Mouse (Mus musculus) lung, embryonic 14.5 days (tissue): ENCODE data around the gene Tshz2. TPM values are rescaled to one million over a fixed set of nuclear protein-coding genes. Genes with fewer than 3 reads are reported as not detected.

Experiments
- ATAC-seq: fragments of 200-750 bp; cut with Nextera tagmentation; 2 replicates; pipeline ENCODE4 v1.8.0; 2017; ENCODE audit warnings: mild to moderate bottlenecking, moderate TSS enrichment, moderate library complexity; ENCODE audit not compliant: insufficient read depth
- DNase-seq: peaks from one replicate; pipeline ENCODE4 v3.0.0-alpha.2; 2015
- H3K27ac ChIP-seq: fragments of 300-500 bp; sonication (generic); 2 replicates; pipeline ENCODE4 v1.5.1; 2014; ENCODE audit warnings: low read depth, mild to moderate bottlenecking, moderate library complexity
- H3K27me3 ChIP-seq: fragments of 300-500 bp; sonication (generic); 2 replicates; pipeline ENCODE4 v1.6.1; 2014; ENCODE audit warnings: low read length, control low read depth; ENCODE audit not compliant: insufficient read depth
- H3K36me3 ChIP-seq: fragments of 300-500 bp; sonication (generic); 2 replicates; pipeline ENCODE4 v1.6.1; 2014; ENCODE audit warnings: control low read depth; ENCODE audit not compliant: insufficient read depth
- H3K4me1 ChIP-seq: fragments of 300-500 bp; sonication (generic); 2 replicates; pipeline ENCODE4 v1.6.1; 2014; ENCODE audit warnings: antibody characterized with exemption, control low read depth; ENCODE audit not compliant: insufficient read depth
- H3K4me2 ChIP-seq: fragments of 300-500 bp; sonication (generic); 2 replicates; pipeline ENCODE4 v1.6.1; 2014; ENCODE audit warnings: mild to moderate bottlenecking
- H3K4me3 ChIP-seq: fragments of 300-500 bp; sonication (generic); 2 replicates; pipeline ENCODE4 v1.5.1; 2014; ENCODE audit warnings: low read depth, low read length
- H3K9ac ChIP-seq: fragments of 300-500 bp; sonication (generic); 2 replicates; pipeline ENCODE4 v1.6.1; 2014
- H3K9me3 ChIP-seq: fragments of 300-500 bp; sonication (generic); 2 replicates; pipeline ENCODE4 v1.6.1; 2016; ENCODE audit warnings: low read depth, low read length, control low read depth
- CTCF ChIP-seq: IDR thresholded peaks from 2 replicates; pipeline ENCODE4 v1.5.1; 2016; ENCODE audit warnings: antibody characterized with exemption, low read depth
- WGBS: fragments of 180-500 bp; shearing (Covaris S2); extraction: QIAGEN DNeasy Blood & Tissue Kit; methylation state at CpG from one replicate; pipeline ENCODE4 v1.1.7; 2014; 5-methylcytosine and 5-hydroxymethylcytosine counted together
- polyA plus RNA-seq: library from polyadenylated mRNA; unstranded; fragments of >200 nt; fragmentation: Nextera tagmentation; extraction: Ambion mirVana; gene quantifications from 2 replicates; pipeline ENCODE4 v1.2.1, GENCODE M21; 2014

Gene Tshz2
- polyA plus RNA-seq, 1 experiment from 2014 or later: 8.9 TPM

DNA sequence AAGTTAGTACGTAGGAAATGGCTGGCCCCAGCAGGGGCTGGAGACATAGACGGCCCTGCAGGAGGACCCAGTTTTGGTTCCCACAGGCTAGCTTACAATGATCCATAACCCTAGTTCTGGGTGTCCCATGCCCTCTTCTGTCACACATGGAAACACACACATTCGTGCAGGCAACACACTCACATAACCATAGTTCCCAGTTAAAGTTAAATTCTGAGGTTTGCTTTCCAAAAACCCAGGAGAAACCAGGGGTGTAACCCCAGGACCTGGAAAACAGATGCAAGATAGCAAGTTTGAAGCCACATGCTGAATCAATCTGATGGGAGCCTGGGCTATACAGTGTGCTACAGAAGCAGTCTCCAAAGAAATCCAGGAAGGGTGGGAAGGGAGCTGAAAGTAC is 475.0 kb downstream of the Tshz2 start:
- WGBS: 74% methylated on average over 3 of the region's 3 CpGs
- Histone ChIP-seq H3K9ac (no peak overlapping the region), H3K27me3 (no peaks in the 10 kb centered on the region), H3K4me3 (no peak overlapping the region), H3K27ac (no peak overlapping the region), H3K36me3 (peaks cover 62% of the 10 kb centered on the region), H3K4me2 (no peak overlapping the region), H3K9me3 (no peaks in the 10 kb centered on the region), H3K4me1 (no peaks in the 10 kb centered on the region)
- DNase-seq (no peak), ATAC-seq (no peak)
- TF ChIP-seq CTCF: no peak

DNA sequence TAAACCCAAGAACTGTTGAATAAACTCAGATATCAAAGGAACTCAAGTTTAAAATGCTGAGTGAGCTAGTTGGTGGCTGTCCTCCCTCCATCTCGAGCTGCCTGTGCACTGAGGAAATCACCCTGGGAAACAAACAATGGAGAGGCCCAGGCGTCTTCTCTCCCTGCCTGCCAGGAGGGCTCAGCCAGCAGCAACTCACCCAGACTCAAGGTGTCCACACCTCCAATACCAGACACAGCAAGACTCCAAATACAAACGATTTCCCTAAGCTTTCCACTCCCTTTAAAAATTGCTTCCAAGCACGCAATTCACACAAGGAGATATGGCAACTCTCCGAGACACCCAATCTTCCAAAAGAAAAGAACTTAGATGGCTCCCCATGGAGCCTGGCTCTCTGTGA is 476.7 kb downstream of the Tshz2 start:
- TF ChIP-seq CTCF: no peak
- Histone ChIP-seq H3K4me1 (no peaks in the 10 kb centered on the region), H3K9ac (no peak overlapping the region), H3K36me3 (peaks cover 79% of the 10 kb centered on the region), H3K9me3 (no peaks in the 10 kb centered on the region), H3K27ac (no peak overlapping the region), H3K4me3 (no peak overlapping the region), H3K4me2 (no peak overlapping the region), H3K27me3 (no peaks in the 10 kb centered on the region)
- WGBS: 54% methylated on average over 5 of the region's 5 CpGs
- no peak for ATAC-seq
- no peak for DNase-seq

DNA sequence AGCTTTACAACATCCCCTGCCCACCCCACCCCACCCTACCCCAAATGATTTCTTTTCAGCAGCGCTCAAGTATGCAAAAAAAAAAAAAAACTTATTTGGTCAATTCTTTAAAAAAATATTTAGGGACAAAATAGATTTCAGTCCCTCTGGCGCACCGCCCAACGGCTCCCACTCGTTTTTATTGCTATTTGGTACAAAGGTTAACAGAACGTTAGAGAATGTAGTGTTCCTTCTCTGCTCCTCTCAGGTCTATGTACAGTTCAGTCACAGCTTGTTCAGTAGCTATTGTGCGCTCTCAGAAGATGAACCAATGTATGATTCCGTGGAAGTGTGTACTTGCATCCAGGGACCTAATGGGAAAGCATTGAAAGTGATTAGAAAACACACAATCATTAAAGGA is 477.5 kb downstream of the Tshz2 start:
- Histone ChIP-seq H3K9ac (no peak overlapping the region), H3K4me2 (no peak overlapping the region), H3K36me3 (peaks cover 87% of the 10 kb centered on the region), H3K27ac (no peak overlapping the region), H3K27me3 (no peaks in the 10 kb centered on the region), H3K4me3 (no peak overlapping the region), H3K4me1 (no peaks in the 10 kb centered on the region), H3K9me3 (no peaks in the 10 kb centered on the region)
- no peak for TF ChIP-seq CTCF
- no peak for ATAC-seq
- no peak for DNase-seq
- 76% methylated on average over 8 of the region's 8 CpGs for WGBS

DNA sequence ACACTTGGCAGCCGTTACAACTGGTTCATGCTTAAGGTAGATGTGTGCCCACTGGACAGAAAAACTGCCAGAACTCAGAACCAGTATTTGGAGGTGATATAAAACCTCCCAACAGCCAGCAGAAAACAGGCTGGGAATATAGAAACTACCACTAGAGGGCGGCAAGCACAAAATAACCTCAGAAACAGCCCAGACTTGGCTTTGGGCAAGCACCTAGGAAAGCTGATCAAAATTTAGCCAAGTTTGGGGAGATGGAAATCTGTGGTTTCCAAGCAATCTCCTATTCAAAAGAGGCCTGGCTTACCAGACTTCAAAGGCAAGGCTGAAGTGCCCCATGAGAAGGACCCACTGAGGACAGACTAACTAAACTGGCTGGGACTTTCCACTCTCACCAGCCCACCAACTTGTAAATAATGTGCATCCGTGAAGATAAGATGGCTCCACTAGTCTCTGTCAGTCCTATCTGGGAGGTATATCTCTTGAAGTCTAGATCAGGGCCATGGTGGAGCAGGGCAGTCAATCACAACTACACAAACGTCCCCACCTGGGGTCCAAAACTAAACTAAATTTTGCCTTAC is 484.0 kb downstream of the Tshz2 start:
- H3K36me3 ChIP-seq: peaks cover 91% of the 10 kb centered on the region
- H3K27ac ChIP-seq: no peak overlapping the region
- H3K4me1 ChIP-seq: no peaks in the 10 kb centered on the region
- H3K4me3 ChIP-seq: no peak overlapping the region
- no peak overlapping the region for H3K4me2 ChIP-seq
- peak; percentile 92 for DNase-seq
- WGBS: 34% methylated on average over 4 of the region's 4 CpGs
- TF ChIP-seq CTCF: peak; percentile 85
- H3K9ac ChIP-seq: no peak overlapping the region
- ATAC-seq: no peak; the same call in 1 of the 2 replicates
- H3K27me3 ChIP-seq: no peaks in the 10 kb centered on the region
- H3K9me3 ChIP-seq: no peaks in the 10 kb centered on the region

DNA sequence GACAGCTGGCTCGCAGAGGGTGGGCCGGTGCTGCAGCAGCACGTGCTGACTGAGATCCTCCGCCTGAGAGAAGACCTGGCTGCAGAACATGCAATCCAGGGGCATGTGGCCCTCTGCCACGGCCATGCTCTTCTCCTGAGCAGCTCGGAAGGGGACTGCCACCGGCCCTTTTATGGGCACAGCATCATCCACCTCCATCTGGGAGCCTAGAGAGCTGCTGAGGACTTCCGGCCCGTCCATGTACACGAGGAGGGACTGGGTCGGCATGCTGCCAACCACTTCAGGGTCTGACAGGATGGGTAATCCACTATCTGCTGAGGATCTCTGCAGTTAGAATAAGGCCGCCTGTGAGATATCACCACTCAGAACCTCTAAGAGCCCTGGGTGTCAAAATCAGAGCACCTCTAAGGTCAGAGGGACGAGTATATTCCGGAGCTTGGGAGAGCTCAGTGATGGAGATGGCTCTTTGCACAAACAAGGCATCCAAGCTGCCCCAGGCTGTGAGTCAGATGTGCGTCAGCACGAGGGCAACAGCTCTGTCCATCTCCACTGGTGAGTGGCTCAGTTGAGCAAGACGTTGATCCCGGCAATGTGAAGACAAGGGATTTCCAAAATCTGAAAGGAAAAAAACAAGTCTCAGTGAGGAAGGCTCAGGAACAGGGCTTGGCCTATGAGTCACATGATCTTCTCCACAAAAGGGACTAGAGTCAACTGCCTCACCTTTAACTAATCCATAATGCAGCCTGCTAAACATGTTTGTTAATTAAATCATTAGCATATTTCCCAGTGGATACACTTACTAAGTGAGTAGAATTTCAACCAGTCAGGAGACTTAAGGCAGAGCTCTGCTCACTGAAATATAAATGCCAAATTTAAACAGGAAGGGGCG is 487.6 kb downstream of the Tshz2 start:
- no peak overlapping the region for H3K27ac ChIP-seq
- no peak overlapping the region for H3K4me2 ChIP-seq
- peaks cover 68% of the 10 kb centered on the region for H3K36me3 ChIP-seq
- no peaks in the 10 kb centered on the region for H3K27me3 ChIP-seq
- H3K4me1 ChIP-seq: no peaks in the 10 kb centered on the region
- DNase-seq (no peak), ATAC-seq (no peak)
- no peaks in the 10 kb centered on the region for H3K9me3 ChIP-seq
- no peak overlapping the region for H3K4me3 ChIP-seq
- 79% methylated on average over 19 of the region's 19 CpGs for WGBS
- TF ChIP-seq CTCF: no peak
- no peak overlapping the region for H3K9ac ChIP-seq

Other genes with a start within 250 kb of the Tshz2 start
- not detected in 2 replicates for gene Gm11011, start 45.3 kb upstream of the Tshz2 start, polyA plus RNA-seq